15 mouse cellular contexts compared by ENCODE assay signal in genomic region chrX:70925646-70926045, GRCm38 (mm10).
DNase-seq lines count a peak whose midpoint lies in the region; ATAC-seq lines count a peak whose summit lies in the region.
"Had no signal": no experiment of that assay in that cellular context is flagged by ENCODE, and none has a peak within 500 bp of the region (broad histone marks: within the 10 kb centered on the region; RNA-seq: fewer than 3 reads in every experiment).

No protein-coding gene starts in this region.

- peak; percentile 74; the same call in 1 of the 2 replicates for ATAC-seq in frontal cortex, adult (ENCODE audit: low TSS enrichment)
- ATAC-seq: forebrain, embryonic 15.5 days had no signal

- DNase-seq in frontal cortex, postnatal 25 days (ENCODE audit: low spot score in 2 of 2) = no peak
- DNase-seq in left cerebral cortex, adult 18-20 months (ENCODE audit: low spot score in 2 of 2) = peak; percentile 21 to 33
- DNase-seq in left cerebral cortex, postnatal 36 days (ENCODE audit: low spot score in 2 of 2) = no peak
- DNase-seq in right cerebral cortex, adult 2 months (ENCODE audit: low spot score in 2 of 2) = peak; percentile 9 to 37
- no peak for DNase-seq in right cerebral cortex, postnatal 4 days
- no peak for DNase-seq in heart, postnatal 25 days (ENCODE audit: low spot score)
- DNase-seq: adrenal gland, postnatal 10 days; cerebellum, adult 11-12 months; cerebellum, adult 9-10 months; cerebellum, postnatal 25 days; gastrocnemius, postnatal 14 days; heart, adult 2 months; heart, postnatal 14 days had no signal

- intact Hi-C loops in left cerebral cortex, postnatal 36 days (cut with DNase I) = no loop called here
- intact Hi-C loops in heart, postnatal 25 days (cut with DNase I) = no loop called here

Comparison
In these comparisons a context has a peak if more than half of its experiments do, and no peak if none do; other contexts are left out.
1. DNase-seq: peak in left cerebral cortex, adult 18-20 months (2 of 2) and right cerebral cortex, adult 2 months (2 of 2); none in frontal cortex, postnatal 25 days (0 of 2), left cerebral cortex, postnatal 36 days (0 of 2), right cerebral cortex, postnatal 4 days (single experiment) and heart, postnatal 25 days (single experiment).